Mouse (Mus musculus): ENCODE results near the gene Stox2.

- TF ChIP-seq EP300 (IDR thresholded peaks at IDR 0.05; ENCODE audit: low read depth), result no peak
- TF ChIP-seq CTCF (IDR thresholded peaks at IDR 0.05; ENCODE audit: low read depth), result no peak
Measured at GRCm38 (mm10) chr8:47354523-47355168, 91.5 kb downstream of the Stox2 start.

Data from liver, postnatal 0 days (tissue).